Mouse (Mus musculus) ovary, postnatal 10 days (tissue): ENCODE measurements at regions not wholly inside any gene's neighbourhood (a gene's known extent, or its start where the extent isn't known, plus 50 kb on each side); places are given as distances from the start of the nearest gene placed in this dataset.
A peak's percentile ranks its signal among the peaks of the same experiment; 100 is the strongest.

Experiments used
- DNase-seq: peaks from one replicate; pipeline ENCODE4 v3.0.0; 2022; ENCODE audit warnings: low spot score

GRCm38 (mm10) chr13:110897621-110898020 is 357.2 kb upstream of the Actbl2 start:
- DNase-seq = no peak

- DNase-seq = peak; percentile 45
Measured at GRCm38 (mm10) chr13:110902994-110903644, 351.7 kb upstream of the Actbl2 start.

GRCm38 (mm10) chr13:110907319-110907955 is 347.4 kb upstream of the Actbl2 start:
- DNase-seq = no peak

- DNase-seq = no peak
Measured at GRCm38 (mm10) chr13:110911866-110912265, 342.9 kb upstream of the Actbl2 start.

GRCm38 (mm10) chr13:110913177-110913576 is 341.6 kb upstream of the Actbl2 start:
- no peak for DNase-seq

- no peak for DNase-seq
Measured at GRCm38 (mm10) chr13:110913687-110914086, 341.1 kb upstream of the Actbl2 start.

- DNase-seq = no peak
Measured at GRCm38 (mm10) chr13:110915161-110915560, 339.7 kb upstream of the Actbl2 start.

- no peak for DNase-seq
Measured at GRCm38 (mm10) chr13:110923936-110924335, 330.9 kb upstream of the Actbl2 start.

GRCm38 (mm10) chr13:110924897-110925296 is 329.9 kb upstream of the Actbl2 start:
- no peak for DNase-seq

- no peak for DNase-seq
Measured at GRCm38 (mm10) chr13:110928143-110928542, 326.7 kb upstream of the Actbl2 start.

- no peak for DNase-seq
Measured at GRCm38 (mm10) chr13:110928894-110929293, 325.9 kb upstream of the Actbl2 start.

- no peak for DNase-seq
Measured at GRCm38 (mm10) chr13:110929579-110929978, 325.2 kb upstream of the Actbl2 start.

GRCm38 (mm10) chr13:110941587-110941986 is 313.2 kb upstream of the Actbl2 start:
- DNase-seq = no peak

GRCm38 (mm10) chr13:110942986-110943644 is 311.7 kb upstream of the Actbl2 start:
- no peak for DNase-seq

GRCm38 (mm10) chr13:110944061-110944460 is 310.8 kb upstream of the Actbl2 start:
- no peak for DNase-seq

GRCm38 (mm10) chr13:110944683-110945082 is 310.1 kb upstream of the Actbl2 start:
- DNase-seq = no peak

GRCm38 (mm10) chr13:110960212-110960611 is 294.6 kb upstream of the Actbl2 start:
- no peak for DNase-seq

GRCm38 (mm10) chr13:110967109-110967508 is 287.7 kb upstream of the Actbl2 start:
- DNase-seq = no peak

- no peak for DNase-seq
Measured at GRCm38 (mm10) chr13:110967626-110968506, 286.9 kb upstream of the Actbl2 start.

- no peak for DNase-seq
Measured at GRCm38 (mm10) chr13:110968507-110968905, 286.3 kb upstream of the Actbl2 start.

GRCm38 (mm10) chr13:110977379-110977778 is 277.4 kb upstream of the Actbl2 start:
- no peak for DNase-seq

- DNase-seq = no peak
Measured at GRCm38 (mm10) chr13:110978022-110978421, 276.8 kb upstream of the Actbl2 start.
